Mouse (Mus musculus): ENCODE measurements around the gene Taar6. TPM values are rescaled to one million over a fixed set of nuclear protein-coding genes. Genes with fewer than 3 reads are reported as not detected.

The Taar6 gene
- total RNA-seq (2014; rRNA removed), result not detected in 2 replicates
- polyA plus RNA-seq (2015; fragmentation: Nextera tagmentation; extraction: Ambion mirVana), result not detected in 2 replicates

GRCm38 (mm10) chr10:23985546-23985945 is at the start of gene Taar6:
Gene Taar6 (minus strand): TSS chr10:23985646.
- no peak for ATAC-seq
- WGBS, result 77% methylated on average over 8 of the region's 8 CpGs
- Histone ChIP-seq H3K9me3 (ENCODE audit: low read length) (no peaks in the 10 kb centered on the region), H3K27ac (ENCODE audit: low read depth, low read length) (no peak within 1 kb of the TSS), H3K4me2 (ENCODE audit: low read depth) (no peak within 1 kb of the TSS), H3K4me1 (ENCODE audit: insufficient read depth) (no peaks in the 10 kb centered on the region), H3K27me3 (ENCODE audit: insufficient read depth, low read length) (no peaks in the 10 kb centered on the region), H3K36me3 (ENCODE audit: insufficient read depth) (no peaks in the 10 kb centered on the region), H3K4me3 (ENCODE audit: low read depth, low read length) (no peak within 1 kb of the TSS), H3K9ac (no peak within 1 kb of the TSS)
- TF ChIP-seq CTCF (IDR thresholded peaks at IDR 0.05; ENCODE audit: low read depth), result no peak
- DNase-seq, result no peak

- no peak overlapping the region for H3K27ac ChIP-seq (ENCODE audit: low read depth, low read length)
- H3K36me3 ChIP-seq (ENCODE audit: insufficient read depth), result no peaks in the 10 kb centered on the region
- no peaks in the 10 kb centered on the region for H3K27me3 ChIP-seq (ENCODE audit: insufficient read depth, low read length)
- ATAC-seq (no peak), DNase-seq (no peak)
- no peak overlapping the region for H3K4me3 ChIP-seq (ENCODE audit: low read depth, low read length)
- no peak overlapping the region for H3K4me2 ChIP-seq (ENCODE audit: low read depth)
- H3K9ac ChIP-seq, result no peak overlapping the region
- no peaks in the 10 kb centered on the region for H3K4me1 ChIP-seq (ENCODE audit: insufficient read depth)
- TF ChIP-seq CTCF (IDR thresholded peaks at IDR 0.05; ENCODE audit: low read depth), result no peak
- no peaks in the 10 kb centered on the region for H3K9me3 ChIP-seq (ENCODE audit: low read length)
These were observed 45.9 kb upstream of the Taar6 start for GRCm38 (mm10) chr10:24031347-24031746.

DNA sequence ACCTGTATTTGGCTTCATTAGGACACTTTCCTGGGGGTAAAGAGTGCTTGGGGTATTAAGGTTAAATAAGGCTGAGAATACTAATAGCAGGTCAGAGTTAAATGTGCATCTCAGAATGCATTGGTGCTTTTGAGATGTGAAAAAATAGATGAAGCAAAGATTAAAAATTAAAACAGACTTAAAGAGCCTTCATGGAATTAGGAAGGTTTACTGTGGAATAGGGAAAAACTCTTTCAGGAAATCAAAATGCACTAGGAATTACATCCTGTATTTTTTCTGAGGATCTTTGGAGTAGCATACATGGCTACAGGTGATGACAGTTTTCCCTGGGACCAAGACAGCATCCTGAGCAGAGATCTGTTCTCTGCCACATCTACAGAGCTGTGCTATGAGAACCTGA is 41.5 kb upstream of the Taar6 start, which contains the start of gene Taar7d:
TSS of gene Taar7d (plus strand) at position 301 of the 400 bp plus-strand sequence.
- no peak within 1 kb of the TSS for H3K27ac ChIP-seq (ENCODE audit: low read depth, low read length)
- no peak within 1 kb of the TSS for H3K4me3 ChIP-seq (ENCODE audit: low read depth, low read length)
- no peaks in the 10 kb centered on the region for H3K27me3 ChIP-seq (ENCODE audit: insufficient read depth, low read length)
- no peaks in the 10 kb centered on the region for H3K4me1 ChIP-seq (ENCODE audit: insufficient read depth)
- H3K9ac ChIP-seq, result no peak within 1 kb of the TSS
- no peak for ATAC-seq
- no peak for TF ChIP-seq CTCF (IDR thresholded peaks at IDR 0.05; ENCODE audit: low read depth)
- no peaks in the 10 kb centered on the region for H3K9me3 ChIP-seq (ENCODE audit: low read length)
- H3K4me2 ChIP-seq (ENCODE audit: low read depth), result no peak within 1 kb of the TSS
- no peak for DNase-seq
- H3K36me3 ChIP-seq (ENCODE audit: insufficient read depth), result no peaks in the 10 kb centered on the region

- ATAC-seq (no peak), DNase-seq (no peak)
- no peaks in the 10 kb centered on the region for H3K9me3 ChIP-seq (ENCODE audit: low read length)
- no peak for TF ChIP-seq CTCF (IDR thresholded peaks at IDR 0.05; ENCODE audit: low read depth)
- H3K4me3 ChIP-seq (ENCODE audit: low read depth, low read length), result no peak overlapping the region
- no peak overlapping the region for H3K9ac ChIP-seq
- 93% methylated on average over 1 of the region's 1 CpGs for WGBS
- no peak overlapping the region for H3K27ac ChIP-seq (ENCODE audit: low read depth, low read length)
- no peak overlapping the region for H3K4me2 ChIP-seq (ENCODE audit: low read depth)
- H3K27me3 ChIP-seq (ENCODE audit: insufficient read depth, low read length), result no peaks in the 10 kb centered on the region
- no peaks in the 10 kb centered on the region for H3K4me1 ChIP-seq (ENCODE audit: insufficient read depth)
- no peaks in the 10 kb centered on the region for H3K36me3 ChIP-seq (ENCODE audit: insufficient read depth)
These were observed 22.7 kb upstream of the Taar6 start for GRCm38 (mm10) chr10:24008143-24008542.

DNA sequence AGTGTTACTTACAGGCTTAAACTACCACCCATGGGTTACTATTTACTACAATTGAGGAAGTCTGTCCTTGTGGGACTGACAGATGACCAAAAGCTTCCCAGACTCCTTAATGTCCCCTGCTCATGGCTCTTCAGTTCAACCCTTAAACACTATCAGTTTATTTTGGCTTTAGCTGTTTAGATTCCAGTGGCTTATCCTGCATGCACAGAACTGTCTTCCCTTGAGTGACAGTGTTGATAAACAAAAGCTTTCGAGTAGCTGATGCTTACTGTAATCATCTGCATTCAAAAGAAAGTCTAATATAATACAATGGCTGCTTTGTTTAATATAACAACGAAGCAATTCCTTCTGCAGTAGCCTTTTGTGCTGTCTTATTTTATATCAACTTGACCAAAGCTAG is 21.6 kb upstream of the Taar6 start:
- H3K36me3 ChIP-seq (ENCODE audit: insufficient read depth), result no peaks in the 10 kb centered on the region
- H3K27ac ChIP-seq (ENCODE audit: low read depth, low read length), result no peak overlapping the region
- TF ChIP-seq CTCF (IDR thresholded peaks at IDR 0.05; ENCODE audit: low read depth), result no peak
- no peaks in the 10 kb centered on the region for H3K27me3 ChIP-seq (ENCODE audit: insufficient read depth, low read length)
- no peak overlapping the region for H3K9ac ChIP-seq
- no peak overlapping the region for H3K4me3 ChIP-seq (ENCODE audit: low read depth, low read length)
- H3K4me2 ChIP-seq (ENCODE audit: low read depth), result no peak overlapping the region
- no peaks in the 10 kb centered on the region for H3K4me1 ChIP-seq (ENCODE audit: insufficient read depth)
- DNase-seq (no peak), ATAC-seq (no peak)
- 38% methylated on average over 2 of the region's 2 CpGs for WGBS
- H3K9me3 ChIP-seq (ENCODE audit: low read length), result no peaks in the 10 kb centered on the region

DNA sequence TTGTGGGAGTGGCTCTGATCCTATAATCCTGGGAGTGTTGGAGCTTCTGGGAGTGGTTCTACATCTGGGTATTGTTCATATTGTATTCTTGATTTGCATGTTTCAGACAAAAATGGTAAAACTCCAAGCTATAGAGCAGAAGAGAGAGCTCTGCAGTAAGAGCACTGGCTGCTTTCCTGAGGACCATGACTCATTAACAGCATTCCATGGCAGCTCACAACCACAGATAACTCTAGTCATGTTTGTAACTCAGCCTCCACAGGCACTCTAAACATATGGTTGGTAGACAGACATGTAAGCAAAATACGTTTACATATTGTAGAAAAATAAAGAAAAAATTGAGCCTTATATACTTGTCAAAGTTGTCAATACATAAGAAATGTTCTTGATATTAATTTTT is 21.0 kb upstream of the Taar6 start:
- ATAC-seq (no peak), DNase-seq (no peak)
- no peaks in the 10 kb centered on the region for H3K9me3 ChIP-seq (ENCODE audit: low read length)
- H3K27ac ChIP-seq (ENCODE audit: low read depth, low read length), result no peak overlapping the region
- H3K9ac ChIP-seq, result no peak overlapping the region
- no peaks in the 10 kb centered on the region for H3K36me3 ChIP-seq (ENCODE audit: insufficient read depth)
- WGBS, result 66% methylated on average over 1 of the region's 1 CpGs
- H3K4me2 ChIP-seq (ENCODE audit: low read depth), result no peak overlapping the region
- TF ChIP-seq CTCF (IDR thresholded peaks at IDR 0.05; ENCODE audit: low read depth), result no peak
- no peaks in the 10 kb centered on the region for H3K4me1 ChIP-seq (ENCODE audit: insufficient read depth)
- no peaks in the 10 kb centered on the region for H3K27me3 ChIP-seq (ENCODE audit: insufficient read depth, low read length)
- H3K4me3 ChIP-seq (ENCODE audit: low read depth, low read length), result no peak overlapping the region

DNA sequence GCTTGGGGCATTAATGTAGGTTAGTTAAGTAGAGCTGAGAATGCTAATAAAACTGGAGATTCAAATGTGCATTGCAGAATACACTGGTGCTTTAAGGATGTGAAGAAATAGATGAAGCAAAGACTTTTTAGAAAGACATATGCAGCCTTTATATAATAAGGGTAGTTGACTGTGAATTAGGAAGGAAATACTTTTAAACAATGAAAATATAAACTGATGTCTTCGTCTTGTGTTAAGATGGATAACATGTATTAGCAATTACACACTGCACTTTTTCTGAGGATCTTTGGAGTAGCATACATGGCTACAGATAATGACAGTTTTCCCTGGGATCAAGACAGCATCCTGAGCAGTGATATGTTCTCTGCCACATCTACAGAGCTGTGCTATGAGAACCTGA is 14.2 kb upstream of the Taar6 start, which contains the start of gene Taar7b:
TSS of gene Taar7b (plus strand) at position 301 of the 400 bp plus-strand sequence.
- no peaks in the 10 kb centered on the region for H3K27me3 ChIP-seq (ENCODE audit: insufficient read depth, low read length)
- WGBS, result 88% methylated on average over 1 of the region's 1 CpGs
- H3K4me3 ChIP-seq (ENCODE audit: low read depth, low read length), result no peak within 1 kb of the TSS
- no peak within 1 kb of the TSS for H3K4me2 ChIP-seq (ENCODE audit: low read depth)
- H3K36me3 ChIP-seq (ENCODE audit: insufficient read depth), result no peaks in the 10 kb centered on the region
- no peaks in the 10 kb centered on the region for H3K9me3 ChIP-seq (ENCODE audit: low read length)
- DNase-seq (no peak), ATAC-seq (no peak)
- TF ChIP-seq CTCF (IDR thresholded peaks at IDR 0.05; ENCODE audit: low read depth), result no peak
- H3K4me1 ChIP-seq (ENCODE audit: insufficient read depth), result no peaks in the 10 kb centered on the region
- H3K9ac ChIP-seq, result no peak within 1 kb of the TSS
- H3K27ac ChIP-seq (ENCODE audit: low read depth, low read length), result no peak within 1 kb of the TSS

DNA sequence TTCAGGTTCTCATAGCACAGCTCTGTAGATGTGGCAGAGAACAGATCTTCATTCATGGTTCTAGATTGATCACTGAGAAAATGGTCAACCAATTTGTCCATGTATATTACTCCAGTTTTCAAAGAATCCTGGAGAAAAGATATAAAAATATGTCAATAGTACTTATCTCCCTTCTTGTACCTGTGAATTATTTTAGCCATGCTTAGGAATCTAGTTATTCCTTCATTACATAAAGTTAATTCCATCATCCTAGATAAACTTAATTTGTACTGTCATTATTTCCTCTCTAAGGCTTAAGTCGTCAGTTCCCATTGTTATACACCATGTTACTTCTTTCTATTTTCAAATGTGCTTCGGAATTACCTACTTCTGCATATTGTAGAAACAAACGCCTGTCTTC is 7.9 kb upstream of the Taar6 start, which contains the start of gene Taar7a:
TSS of gene Taar7a (minus strand) at position 101 of the 400 bp plus-strand sequence.
- Histone ChIP-seq H3K9ac (no peak within 1 kb of the TSS), H3K4me1 (ENCODE audit: insufficient read depth) (no peaks in the 10 kb centered on the region), H3K4me2 (ENCODE audit: low read depth) (no peak within 1 kb of the TSS), H3K27me3 (ENCODE audit: insufficient read depth, low read length) (no peaks in the 10 kb centered on the region), H3K27ac (ENCODE audit: low read depth, low read length) (no peak within 1 kb of the TSS), H3K4me3 (ENCODE audit: low read depth, low read length) (no peak within 1 kb of the TSS), H3K36me3 (ENCODE audit: insufficient read depth) (no peaks in the 10 kb centered on the region), H3K9me3 (ENCODE audit: low read length) (no peaks in the 10 kb centered on the region)
- no peak for ATAC-seq
- 83% methylated on average over 3 of the region's 3 CpGs for WGBS
- TF ChIP-seq CTCF (IDR thresholded peaks at IDR 0.05; ENCODE audit: low read depth), result no peak
- DNase-seq, result no peak
